Mouse (Mus musculus) left cerebral cortex, postnatal 4 days (tissue): ENCODE data around the gene Wdr6. TPM values are rescaled to one million over a fixed set of nuclear protein-coding genes. Genes with fewer than 3 reads are reported as not detected.
"Not testable (repeated sequence)": the region's sequence is repeated elsewhere in the genome, so short reads cannot be mapped to it uniquely, and the experiment has no call there.

Experiments
- DNase-seq: peaks from one replicate; pipeline ENCODE4 v3.0.0-alpha.2; 2022
- intact Hi-C: fragments of 180-260 bp; cut with DNase I; formaldehyde crosslinking; loops from one replicate; pipeline ENCODE4 v1.15.1; 2025
- total RNA-seq, 2 experiments: library from RNA; stranded (reverse); gene quantifications; 2 replicates each; pipeline ENCODE4 v1.2.3; 2021

Gene Wdr6
- total RNA-seq = 100 to 1,000 TPM; 233 to 289 TPM

GRCm38 (mm10) chr9:108578545-108579343 lies at the start of gene Wdr6:
Gene Wdr6, minus strand, starts transcription at chr9:108578739.
- intact Hi-C loops = no loop called here
- peak; percentile 97 for DNase-seq

- intact Hi-C loops = no loop called here
- no peak for DNase-seq
These were observed 49.6 kb upstream of the Wdr6 start for GRCm38 (mm10) chr9:108628141-108628540.

- intact Hi-C loops = no loop called here
- DNase-seq = peak; percentile 24
These were observed 48.0 kb upstream of the Wdr6 start for GRCm38 (mm10) chr9:108626498-108626897.

GRCm38 (mm10) chr9:108617301-108617700 lies 38.8 kb upstream of the Wdr6 start:
- intact Hi-C loops = no loop called here
- DNase-seq = no peak

GRCm38 (mm10) chr9:108611488-108611887 lies 32.9 kb upstream of the Wdr6 start:
- intact Hi-C loops = no loop called here
- no peak for DNase-seq

- no peak for DNase-seq
- intact Hi-C loops = no loop called here
These were observed 30.4 kb upstream of the Wdr6 start for GRCm38 (mm10) chr9:108608889-108609288.

GRCm38 (mm10) chr9:108607929-108608328 lies 29.4 kb upstream of the Wdr6 start:
- DNase-seq, intact Hi-C loops: not testable (repeated sequence)

- intact Hi-C loops = no loop called here
- no peak for DNase-seq
These were observed 23.4 kb upstream of the Wdr6 start for GRCm38 (mm10) chr9:108601986-108602385.

GRCm38 (mm10) chr9:108600011-108600410 lies 21.5 kb upstream of the Wdr6 start:
- intact Hi-C loops = no loop called here

GRCm38 (mm10) chr9:108599021-108599566 lies 20.6 kb upstream of the Wdr6 start:
- intact Hi-C loops = no loop called here
- no peak for DNase-seq

More at GRCm38 (mm10) chr9:108600011-108600410, 21.5 kb upstream of the Wdr6 start:
- no peak for DNase-seq

- peak; percentile 70 for DNase-seq
- intact Hi-C loops = no loop called here
These were observed 18.6 kb upstream of the Wdr6 start, which contains the start of gene P4htm for GRCm38 (mm10) chr9:108596998-108597764. Gene P4htm, minus strand, starts transcription at chr9:108597667.

- intact Hi-C loops = no loop called here
These were observed 15.8 kb upstream of the Wdr6 start for GRCm38 (mm10) chr9:108594354-108594753.

GRCm38 (mm10) chr9:108591462-108591861 lies 12.9 kb upstream of the Wdr6 start:
- intact Hi-C loops = no loop called here
- DNase-seq = peak; percentile 69

More at GRCm38 (mm10) chr9:108594354-108594753, 15.8 kb upstream of the Wdr6 start:
- DNase-seq = no peak

- intact Hi-C loops = no loop called here
- DNase-seq = no peak
These were observed 10.7 kb upstream of the Wdr6 start for GRCm38 (mm10) chr9:108589229-108589628.

GRCm38 (mm10) chr9:108587571-108588180 lies 9.1 kb upstream of the Wdr6 start:
- DNase-seq = peak; percentile 86
- intact Hi-C loops = no loop called here

- intact Hi-C loops = no loop called here
- DNase-seq = no peak
These were observed 778 bp upstream of the Wdr6 start for GRCm38 (mm10) chr9:108579344-108579690.

- intact Hi-C loops = no loop called here
- DNase-seq = peak; percentile 73
These were observed 500 bp downstream of the Wdr6 start for GRCm38 (mm10) chr9:108577934-108578544.

GRCm38 (mm10) chr9:108577025-108577424 lies 1.5 kb downstream of the Wdr6 start:
- no peak for DNase-seq
- intact Hi-C loops = no loop called here

GRCm38 (mm10) chr9:108575321-108576297 lies 2.9 kb downstream of the Wdr6 start:
- intact Hi-C loops = no loop called here
- DNase-seq = no peak
